Mouse (Mus musculus) liver, embryonic 14.5 days (tissue): ENCODE data around the gene Dmp1.

ENCODE experiments used
- CTCF ChIP-seq: IDR thresholded peaks from 2 replicates; pipeline ENCODE4 v1.5.1; 2016; ENCODE audit warnings: antibody characterized with exemption, low read depth, control low read depth
- EP300 ChIP-seq: IDR thresholded peaks from 2 replicates; pipeline ENCODE4 v1.6.1; 2016; ENCODE audit warnings: antibody characterized with exemption, low read depth

- TF ChIP-seq CTCF (no peak), EP300 (no peak)
Observed at GRCm38 (mm10) chr5:104157701-104158100, 44.7 kb upstream of the Dmp1 start.
